ENCODE assay signal across 22 mouse cellular contexts in genomic region chr13:56637027-56637426, GRCm38 (mm10). TPM values are rescaled to one million over a fixed set of nuclear protein-coding genes. Genes with fewer than 3 reads are reported as not detected.
DNase-seq lines count a peak whose midpoint lies in the region.
"Had no signal": no experiment of that assay in that cellular context is flagged by ENCODE, and none has a peak within 500 bp of the region (broad histone marks: within the 10 kb centered on the region; RNA-seq: fewer than 3 reads in every experiment).

No protein-coding gene starts in this region.

- H3K27ac ChIP-seq in heart, embryonic 10.5 days, result 0 out of 2 replicates have a peak overlapping the region, but pooled peaks have one; percentile 42
- H3K27ac ChIP-seq in embryonic facial prominence, embryonic 10.5 days (replicated peaks), result 0 out of 2 replicates have a peak overlapping the region, but pooled peaks have one; percentile 21
- H3K27ac ChIP-seq: embryonic facial prominence, embryonic 12.5 days; forebrain, embryonic 13.5 days; forebrain, embryonic 15.5 days had no signal

- no peak overlapping the region for H3K4me3 ChIP-seq in heart, embryonic 10.5 days
- no peak overlapping the region for H3K4me3 ChIP-seq in embryonic facial prominence, embryonic 10.5 days
- H3K4me3 ChIP-seq: embryonic facial prominence, embryonic 12.5 days; forebrain, embryonic 13.5 days; forebrain, embryonic 15.5 days had no signal

- no peaks in the 10 kb centered on the region for H3K9me3 ChIP-seq in heart, embryonic 10.5 days
- H3K9me3 ChIP-seq in embryonic facial prominence, embryonic 10.5 days, result no peaks in the 10 kb centered on the region
- H3K9me3 ChIP-seq: embryonic facial prominence, embryonic 12.5 days; forebrain, embryonic 13.5 days; forebrain, embryonic 15.5 days had no signal

- peaks cover 37% of the 10 kb centered on the region for H3K4me1 ChIP-seq in heart, embryonic 10.5 days
- peaks cover 47% of the 10 kb centered on the region for H3K4me1 ChIP-seq in embryonic facial prominence, embryonic 10.5 days
- H3K4me1 ChIP-seq: forebrain, embryonic 13.5 days had no signal

- peaks cover 21% of the 10 kb centered on the region for H3K36me3 ChIP-seq in heart, embryonic 10.5 days
- peaks cover 63% of the 10 kb centered on the region for H3K36me3 ChIP-seq in embryonic facial prominence, embryonic 10.5 days (replicated peaks)
- H3K36me3 ChIP-seq: forebrain, embryonic 15.5 days; G1E had no signal

- 86% methylated on average over 8 of the region's 8 CpGs for WGBS in heart, embryonic 10.5 days
- 94% methylated on average over 8 of the region's 8 CpGs for WGBS in embryonic facial prominence, embryonic 10.5 days

- peak; percentile 51 for DNase-seq in adrenal gland, postnatal 14 days
- DNase-seq in adrenal gland, postnatal 10 days, result no peak
- no peak for DNase-seq in heart, embryonic 10.5 days (ENCODE audit: low spot score)
- no peak for DNase-seq in heart, postnatal 4 days
- DNase-seq in embryonic facial prominence, embryonic 10.5 days (ENCODE audit: low spot score), result no peak
- DNase-seq in cerebellum, adult 9-11 months, result no peak
- DNase-seq: adrenal gland, adult 8-10 months; adrenal gland, postnatal 36 days; B cell, adult 2 months; cerebellum, adult 11-12 months; cerebellum, adult 2 months; cerebellum, adult 9-10 months; cerebellum, postnatal 14 days; cerebellum, postnatal 36 days; embryo, embryonic 11 days; forebrain, postnatal 0 days had no signal

- no peaks in the 10 kb centered on the region for H3K27me3 ChIP-seq in heart, embryonic 10.5 days (ENCODE audit: insufficient read depth, poor library complexity, severe bottlenecking)
- H3K27me3 ChIP-seq in embryonic facial prominence, embryonic 10.5 days (replicated peaks; ENCODE audit: low read depth, poor library complexity, severe bottlenecking), result no peaks in the 10 kb centered on the region
- H3K27me3 ChIP-seq: embryonic facial prominence, embryonic 12.5 days; forebrain, embryonic 13.5 days; forebrain, embryonic 15.5 days; Patski had no signal

RNA-seq across cellular contexts. Expression of gene Tgfbi, which starts 27.7 kb away (rescaled TPM):
- 40.1 and 59.6 TPM in 2 replicates for total RNA-seq in adrenal gland, postnatal 14 days (2021)
- total RNA-seq in adrenal gland, postnatal 10 days (2021), result 10 to 100 TPM; 52.0 to 57.7 TPM
- 50.4 and 66.2 TPM in 2 replicates for polyA plus RNA-seq in heart, embryonic 10.5 days (2016; fragmentation: Nextera tagmentation; extraction: Ambion mirVana)
- total RNA-seq in heart, postnatal 4 days (2021), result 10 to 100 TPM; 20.0 to 24.1 TPM
- 50.1 and 65.4 TPM in 2 replicates for polyA plus RNA-seq in embryonic facial prominence, embryonic 10.5 days (2016; fragmentation: Nextera tagmentation; extraction: Ambion mirVana)
- total RNA-seq: CH12.LX, G1E had no signal
